Mouse (Mus musculus) activated CD4-positive, CD25-positive, alpha-beta regulatory T cell, adult 4 months (primary cell): ENCODE data around the gene Csrp1. TPM values are rescaled to one million over a fixed set of nuclear protein-coding genes. Genes with fewer than 3 reads are reported as not detected.

Experiments used
- ATAC-seq: one replicate; pipeline ENCODE4 v1.8.0; 2017
- polyA plus RNA-seq, 2 experiments: library from polyadenylated mRNA; unstranded; fragments of 100-300 nt; shearing (Covaris generic); gene quantifications; one replicate each; pipeline ENCODE4 v1.2.1; 2017

The Csrp1 gene
- 10 to 100 TPM; 14.5 to 35.2 TPM for polyA plus RNA-seq

DNA sequence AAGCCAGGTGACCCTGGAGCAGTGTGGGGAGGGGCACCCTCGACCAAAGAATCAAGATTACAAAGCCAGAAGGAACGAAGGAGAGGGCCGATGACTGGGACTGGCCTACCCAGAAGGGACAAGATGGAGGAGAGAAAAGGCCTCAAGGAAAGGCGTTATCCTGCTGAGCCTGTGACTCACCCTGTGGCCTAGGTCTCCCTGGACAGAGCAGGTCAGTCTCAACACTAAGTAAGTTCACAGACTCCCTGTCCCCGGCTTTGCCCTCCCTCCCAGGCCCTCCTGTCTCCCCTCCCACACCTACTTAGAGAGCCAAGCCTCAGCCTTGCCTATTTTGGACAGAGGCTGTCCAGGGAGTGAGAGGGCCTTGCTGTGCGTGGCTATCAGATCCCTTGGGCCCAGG lies at the start of gene Csrp1:
Csrp1 (plus strand) TSS at position 79 of the 400 bp plus-strand sequence.
- peak; percentile 14 for ATAC-seq

DNA sequence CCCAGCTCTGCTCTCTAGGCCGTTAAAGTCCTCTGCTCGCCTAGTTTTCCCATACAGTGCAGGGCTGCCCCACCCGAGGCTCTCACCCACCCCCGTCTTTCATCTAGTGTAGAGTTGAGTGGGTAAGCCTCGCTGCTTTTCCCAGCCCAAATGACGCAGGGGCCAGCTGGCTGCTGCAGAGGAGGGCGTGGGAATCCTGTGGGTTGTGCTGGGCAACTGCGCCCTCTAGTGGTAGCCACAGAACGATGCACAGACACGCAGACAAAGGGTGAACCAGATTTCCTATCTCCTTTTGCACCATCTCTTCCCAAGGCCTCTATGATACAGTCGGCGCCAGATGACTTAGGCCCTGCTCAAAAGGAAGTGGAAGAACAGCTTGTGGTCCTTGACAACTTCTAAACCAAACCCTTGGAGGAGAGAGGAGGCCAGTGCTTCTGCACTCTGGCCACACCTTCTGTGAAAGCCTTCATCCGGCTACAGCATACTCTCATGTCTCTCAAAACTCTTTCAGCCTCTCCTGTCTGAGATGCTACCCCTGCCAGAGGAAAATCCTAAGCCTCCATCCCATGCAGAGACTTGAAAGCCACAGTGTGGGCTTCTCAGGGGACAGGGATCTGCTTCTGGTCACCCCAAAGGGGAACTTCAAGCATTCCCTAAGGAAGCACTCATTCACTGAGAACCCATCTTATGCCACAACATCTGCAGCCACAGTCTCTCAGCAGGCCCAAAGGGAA lies 49.3 kb upstream of the Csrp1 start:
- peak; percentile 75 for ATAC-seq

DNA sequence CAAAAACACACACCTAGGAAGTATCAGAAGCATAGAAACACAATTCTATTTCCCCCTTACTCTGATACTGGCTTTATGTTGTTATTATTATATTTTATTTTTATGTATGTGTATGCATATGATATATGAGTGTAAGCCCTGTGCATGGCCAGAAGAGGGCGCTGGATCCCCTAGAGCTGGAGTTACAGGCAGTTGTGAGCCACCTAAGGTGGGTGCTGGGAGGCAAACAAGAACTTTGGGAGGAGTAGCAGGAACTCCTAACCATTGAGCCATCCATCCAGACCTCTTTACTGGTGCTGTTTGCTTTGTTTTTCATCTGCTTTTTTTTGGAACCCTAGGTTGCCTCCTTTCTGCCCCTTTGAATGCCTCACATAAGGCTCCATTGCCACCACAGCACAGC lies 48.5 kb upstream of the Csrp1 start:
- ATAC-seq: no peak

DNA sequence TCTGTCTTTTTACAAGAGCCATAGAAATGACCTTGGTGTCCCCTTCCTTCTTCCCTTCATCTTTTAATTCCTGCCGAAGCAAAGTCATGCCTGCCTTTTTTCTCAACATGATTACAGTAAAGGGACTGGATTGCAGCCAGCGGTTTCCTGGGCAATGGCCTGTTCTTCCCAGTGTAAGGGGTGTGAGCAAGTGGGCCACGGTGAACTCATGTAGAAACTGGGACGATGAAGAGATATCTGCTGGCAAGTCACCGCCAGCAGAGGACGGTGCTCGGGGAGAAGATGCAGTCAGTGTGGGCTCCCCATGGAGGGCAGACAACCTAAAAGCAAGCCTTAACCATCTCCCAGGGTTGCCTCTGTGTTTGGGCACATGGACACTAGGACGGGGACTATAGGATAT lies 47.9 kb upstream of the Csrp1 start:
- ATAC-seq: no peak

DNA sequence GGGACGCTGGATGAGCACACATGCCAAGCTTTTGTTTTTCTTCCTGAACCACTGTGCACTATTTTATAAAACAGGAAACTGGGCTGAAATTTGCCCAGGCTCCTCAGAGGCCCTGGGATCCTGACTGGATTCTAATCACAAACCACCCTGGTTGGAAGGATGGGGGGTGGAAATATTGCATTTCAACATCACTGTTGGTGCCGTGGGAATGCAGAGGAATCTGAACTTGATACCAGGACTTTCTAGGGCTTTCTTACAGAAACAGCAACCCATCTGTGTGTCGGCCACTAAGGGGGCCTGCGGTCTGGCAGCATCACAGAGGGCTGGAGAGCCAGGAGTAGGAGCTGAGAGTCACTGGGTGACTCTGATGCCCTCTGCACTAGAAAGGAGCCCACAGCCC lies 47.5 kb upstream of the Csrp1 start:
- ATAC-seq: no peak

DNA sequence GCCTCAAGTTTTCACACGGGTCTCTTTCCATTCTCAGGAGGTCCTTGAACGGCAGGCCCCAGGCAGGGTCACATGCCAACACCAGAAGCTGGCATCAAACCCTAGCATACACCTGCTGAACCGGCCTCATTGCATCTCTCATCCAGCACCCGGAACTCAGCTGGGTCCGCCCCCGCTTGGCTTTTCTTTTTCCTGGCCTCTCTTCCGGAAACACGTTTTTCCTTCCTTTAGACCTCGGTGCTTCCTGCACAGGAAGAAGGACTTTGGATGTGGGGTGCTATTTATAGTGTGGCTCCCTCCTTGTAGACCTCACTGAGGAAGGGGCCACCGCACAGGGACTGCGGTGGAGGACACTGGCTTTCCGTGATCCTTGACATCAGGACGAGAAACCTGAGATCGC lies 46.4 kb upstream of the Csrp1 start:
- no peak for ATAC-seq

DNA sequence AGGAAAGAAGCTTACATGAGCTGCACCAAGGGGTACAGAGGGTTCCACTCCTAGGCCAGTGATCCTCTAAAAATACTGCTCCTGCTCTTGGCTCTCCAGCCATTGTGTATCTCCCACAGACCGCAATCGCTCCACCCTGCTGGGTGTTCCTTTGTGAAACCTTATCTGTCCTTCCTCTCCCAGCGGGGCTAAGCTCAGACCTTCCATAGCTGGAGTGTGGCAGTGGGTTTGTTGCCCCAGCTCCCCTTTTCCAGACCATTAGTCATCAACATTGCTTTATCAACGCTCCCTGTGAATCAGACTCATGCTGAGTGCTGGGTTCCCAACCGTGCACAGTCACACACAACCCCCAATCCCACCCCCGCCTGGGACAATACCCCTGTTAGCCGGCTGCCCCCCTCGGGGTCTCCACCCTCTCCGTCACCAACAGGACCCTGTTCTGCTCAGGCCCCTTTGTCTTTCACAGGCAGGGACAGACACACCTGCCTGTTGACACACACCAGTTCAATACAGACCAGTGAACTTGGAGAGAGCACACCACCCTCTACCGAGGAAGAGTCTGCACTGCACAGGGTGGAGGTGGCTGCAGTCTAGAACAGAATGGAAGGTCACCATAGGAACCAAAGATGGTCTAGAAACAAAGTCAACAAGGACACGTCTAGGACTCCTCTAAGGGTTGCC lies 44.3 kb upstream of the Csrp1 start:
- ATAC-seq: no peak

DNA sequence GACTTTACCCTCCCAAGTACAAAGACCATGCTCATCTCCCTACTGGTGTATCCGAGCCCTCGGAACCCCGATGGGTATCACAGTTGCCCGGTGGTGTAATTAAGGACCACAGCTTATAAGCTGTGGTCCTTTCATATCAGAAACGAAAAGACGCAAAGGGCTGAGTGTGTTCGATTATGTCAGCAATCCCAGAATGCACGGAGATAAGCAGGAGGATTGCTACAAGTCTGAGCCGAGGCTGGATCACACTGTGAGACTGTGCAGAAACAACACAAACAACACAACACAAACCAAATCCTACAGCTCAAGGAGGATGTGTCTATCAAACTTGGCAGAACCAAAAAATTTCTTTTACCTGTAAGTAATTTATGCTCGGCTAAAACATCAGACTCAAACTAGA lies 43.6 kb upstream of the Csrp1 start:
- no peak for ATAC-seq

DNA sequence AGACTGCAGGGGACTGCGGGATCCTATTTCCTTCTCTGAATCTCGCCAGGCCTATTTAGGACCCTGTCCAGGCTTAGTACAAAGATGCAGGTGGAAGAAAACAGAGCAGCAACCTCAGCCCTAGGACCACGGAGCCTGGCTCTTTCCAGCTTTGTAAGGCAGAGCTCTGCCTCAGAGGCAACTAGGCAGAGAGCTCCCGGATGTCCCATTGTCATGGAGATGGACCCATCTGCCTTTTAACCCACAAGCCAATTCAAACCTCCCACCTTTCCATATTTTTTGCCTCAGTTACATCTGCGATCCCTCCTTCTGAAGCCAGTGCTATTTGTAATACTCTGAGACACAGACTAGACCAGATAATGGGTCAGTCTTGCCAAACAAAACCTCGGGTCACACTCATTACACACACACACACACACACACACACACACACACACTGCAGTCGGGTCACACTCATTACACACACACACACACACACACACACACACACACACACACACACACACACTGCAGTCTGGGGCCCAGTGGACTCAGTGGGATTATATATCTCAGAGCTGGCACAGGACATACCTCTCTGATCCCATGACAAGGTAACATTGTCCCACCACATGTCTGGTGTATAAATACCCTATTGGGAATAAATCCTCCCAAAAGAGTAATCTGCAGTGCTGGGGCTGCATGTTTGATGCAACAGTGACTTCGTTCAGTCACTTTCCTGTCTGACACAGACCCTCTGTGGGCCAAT lies 42.8 kb upstream of the Csrp1 start:
- ATAC-seq: no peak

DNA sequence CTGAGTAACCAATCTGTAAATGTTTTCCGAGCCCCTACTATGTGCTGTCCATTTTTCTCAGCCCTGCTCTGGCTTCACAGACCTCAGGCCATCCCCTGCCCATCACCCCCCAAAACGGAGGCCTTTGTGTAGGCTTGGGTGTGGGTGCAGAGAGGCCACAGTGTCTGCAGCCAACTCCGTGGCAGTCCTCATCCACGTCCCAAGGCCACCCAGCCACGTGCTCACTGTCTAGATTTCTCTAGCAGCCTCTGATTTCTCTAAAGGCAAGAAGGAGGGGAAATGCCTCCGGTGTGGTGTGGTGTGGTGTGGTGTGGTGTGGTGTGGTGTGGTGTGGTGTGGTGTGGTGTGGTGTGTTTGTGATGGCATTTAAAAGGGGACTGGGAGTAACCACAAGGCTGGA lies 41.7 kb upstream of the Csrp1 start:
- no peak for ATAC-seq

DNA sequence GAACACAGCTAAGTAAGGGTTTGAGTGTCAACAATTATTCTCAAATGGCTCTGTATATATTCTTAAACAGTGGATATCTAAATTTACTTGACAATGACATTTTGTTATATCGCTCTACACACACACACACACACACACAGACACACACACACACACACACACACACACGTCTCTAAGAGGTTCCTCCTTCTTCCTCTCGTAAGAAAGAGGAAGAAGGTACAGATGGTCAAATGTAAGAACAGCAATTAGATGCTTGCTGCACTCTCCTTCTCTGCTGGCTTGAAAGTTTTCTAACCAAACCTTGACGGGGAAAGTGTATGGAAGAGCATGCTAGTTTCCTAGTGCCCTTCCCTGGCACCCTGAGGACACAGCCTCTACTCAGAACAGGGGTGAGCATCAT lies 39.1 kb upstream of the Csrp1 start:
- no peak for ATAC-seq

DNA sequence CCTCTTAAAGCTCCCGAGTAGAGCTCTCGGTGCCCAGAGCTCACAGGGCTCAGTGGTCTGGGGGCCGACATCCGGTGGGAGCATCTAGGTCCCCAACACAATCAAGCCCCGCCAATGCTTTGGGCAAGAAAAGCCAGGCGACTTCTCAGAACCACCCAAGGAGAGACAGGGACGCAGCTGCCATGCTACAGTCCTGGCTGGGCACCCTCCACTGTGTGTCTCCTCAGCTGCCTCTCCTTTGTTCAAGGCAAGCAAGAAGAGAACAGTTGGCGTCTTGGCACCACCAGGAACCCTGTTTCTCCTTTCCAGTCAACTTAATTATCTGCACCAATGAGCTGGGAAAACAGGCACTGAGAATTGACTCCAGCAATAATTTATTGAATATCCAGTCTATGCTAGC lies 38.7 kb upstream of the Csrp1 start:
- no peak for ATAC-seq

DNA sequence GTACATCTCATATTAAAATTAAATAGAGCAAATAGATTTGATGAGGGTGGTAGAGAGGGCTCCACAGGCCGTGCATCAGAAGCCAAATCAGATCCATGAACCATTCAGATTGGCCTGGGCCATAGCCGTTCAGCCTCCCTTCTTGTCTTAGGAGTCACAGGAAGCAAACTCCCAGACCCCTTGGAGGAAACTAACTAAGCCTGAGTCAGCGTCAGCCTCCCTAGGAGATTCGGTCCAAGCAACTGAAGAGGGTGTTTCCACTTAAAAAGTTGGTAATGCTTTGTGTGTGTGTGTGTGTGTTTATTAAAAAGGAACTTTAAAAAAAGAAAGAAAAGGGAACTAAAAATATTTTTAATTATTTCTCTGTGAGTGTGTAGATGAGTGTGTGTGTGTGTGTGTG lies 35.0 kb upstream of the Csrp1 start:
- ATAC-seq: no peak

DNA sequence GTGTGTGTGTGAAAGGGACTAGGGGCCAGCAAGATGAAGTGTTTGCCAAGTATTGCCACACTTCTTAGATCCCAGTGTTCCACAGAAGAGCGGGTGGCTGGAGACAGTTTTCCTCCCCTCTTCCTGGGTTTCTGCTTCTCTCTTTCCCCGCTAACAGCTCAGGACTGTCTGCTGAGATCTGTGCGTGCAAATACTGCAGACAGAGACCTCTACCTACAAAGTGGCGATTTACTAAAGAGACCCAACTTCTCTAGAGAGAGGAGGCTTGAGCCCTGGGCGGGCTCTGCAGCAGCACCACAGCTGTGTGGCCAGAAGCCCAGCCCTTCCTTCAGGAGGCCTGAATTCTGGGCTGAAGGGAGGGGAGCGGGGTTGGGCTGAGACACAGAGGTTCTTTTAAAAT lies 34.5 kb upstream of the Csrp1 start:
- ATAC-seq: no peak

DNA sequence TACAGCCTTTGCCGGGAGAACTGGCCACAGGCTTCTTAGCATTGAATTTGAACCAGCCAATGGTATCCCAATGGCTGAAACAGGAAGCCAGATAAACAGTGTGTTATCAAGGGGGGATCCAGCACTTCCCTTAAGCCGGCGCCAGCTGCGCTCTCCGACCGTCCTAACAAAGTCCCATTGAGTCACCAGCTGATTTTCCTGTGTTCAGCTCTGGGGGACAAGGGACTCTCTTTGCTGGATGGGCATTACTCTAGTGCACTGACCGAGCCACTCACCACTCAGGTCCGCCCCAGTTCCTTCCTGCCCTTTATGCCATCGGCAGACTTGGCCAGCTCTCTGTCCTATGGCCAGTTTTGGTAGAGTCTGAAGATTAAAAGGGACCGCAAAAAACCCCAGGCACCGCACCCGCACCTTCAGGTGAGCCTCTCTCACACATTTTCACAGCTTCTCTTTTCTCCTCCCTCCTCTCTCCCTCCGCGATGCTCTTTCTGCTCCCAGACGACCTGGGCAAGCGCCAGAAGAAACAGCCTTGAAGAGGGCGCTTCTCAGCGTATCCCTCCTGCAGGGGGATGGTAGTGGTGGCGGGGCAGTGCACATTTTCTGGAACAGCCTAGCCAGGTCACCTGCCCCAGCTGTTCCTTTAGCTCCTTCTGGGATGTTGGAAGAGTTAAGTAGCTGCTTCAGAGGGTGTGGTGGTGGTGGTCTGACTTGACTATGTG lies 32.9 kb upstream of the Csrp1 start:
- ATAC-seq: no peak

DNA sequence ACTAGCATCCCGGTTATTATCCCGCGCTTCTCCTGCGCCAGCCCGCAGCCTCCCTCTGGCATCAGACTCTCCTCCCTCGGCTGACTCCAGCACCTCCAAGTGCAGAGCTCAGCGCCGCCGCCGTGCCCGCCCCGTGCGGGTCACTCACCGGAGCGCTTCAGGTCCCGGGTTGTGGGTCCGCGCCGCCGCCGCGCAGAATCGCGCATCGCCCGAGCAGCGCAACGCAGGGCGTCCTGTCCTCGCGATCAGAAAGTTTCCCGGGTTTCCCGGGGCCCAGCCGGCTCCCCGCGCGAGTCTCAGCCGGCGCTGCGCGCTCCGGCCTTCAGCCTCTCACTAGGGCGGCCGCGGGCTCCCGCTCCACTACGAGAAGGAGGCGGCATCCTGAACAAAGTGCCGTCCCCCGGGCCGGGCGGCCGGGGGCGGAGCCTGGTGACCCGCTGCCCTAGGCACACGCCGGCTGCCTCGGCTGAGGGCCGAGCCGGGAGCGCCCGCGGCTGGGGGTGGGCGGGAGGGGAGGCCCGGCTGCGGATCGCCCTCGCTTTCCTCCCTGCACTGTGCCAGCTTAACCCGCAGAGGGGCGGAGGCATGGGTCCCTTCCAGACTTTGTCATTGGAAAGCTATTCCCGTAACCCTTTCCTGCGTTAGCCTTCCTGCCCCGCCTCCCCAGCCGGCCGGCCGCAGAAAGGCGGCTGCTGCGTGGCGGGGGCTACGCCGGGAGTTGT lies 31.9 kb upstream of the Csrp1 start:
- no peak for ATAC-seq

DNA sequence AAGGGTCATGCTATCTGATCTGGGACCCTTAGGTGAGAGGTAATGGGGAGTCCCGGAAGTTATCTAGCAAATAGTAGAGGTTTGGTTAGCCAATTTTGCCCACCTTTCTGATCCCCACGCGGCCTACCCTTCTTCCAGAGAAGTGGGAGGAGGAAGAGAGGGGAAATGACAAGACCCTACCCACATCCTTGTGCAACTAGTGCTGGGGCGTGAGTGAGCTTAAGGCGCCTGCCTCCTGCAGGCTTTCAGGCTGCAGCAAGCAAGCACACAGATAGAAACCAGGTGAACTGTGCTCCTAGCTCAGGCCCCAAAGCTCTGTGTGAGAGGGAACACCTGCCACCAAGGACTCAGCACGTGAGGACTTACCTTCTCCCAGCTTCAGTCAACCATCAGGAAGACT lies 31.2 kb upstream of the Csrp1 start:
- ATAC-seq: no peak

DNA sequence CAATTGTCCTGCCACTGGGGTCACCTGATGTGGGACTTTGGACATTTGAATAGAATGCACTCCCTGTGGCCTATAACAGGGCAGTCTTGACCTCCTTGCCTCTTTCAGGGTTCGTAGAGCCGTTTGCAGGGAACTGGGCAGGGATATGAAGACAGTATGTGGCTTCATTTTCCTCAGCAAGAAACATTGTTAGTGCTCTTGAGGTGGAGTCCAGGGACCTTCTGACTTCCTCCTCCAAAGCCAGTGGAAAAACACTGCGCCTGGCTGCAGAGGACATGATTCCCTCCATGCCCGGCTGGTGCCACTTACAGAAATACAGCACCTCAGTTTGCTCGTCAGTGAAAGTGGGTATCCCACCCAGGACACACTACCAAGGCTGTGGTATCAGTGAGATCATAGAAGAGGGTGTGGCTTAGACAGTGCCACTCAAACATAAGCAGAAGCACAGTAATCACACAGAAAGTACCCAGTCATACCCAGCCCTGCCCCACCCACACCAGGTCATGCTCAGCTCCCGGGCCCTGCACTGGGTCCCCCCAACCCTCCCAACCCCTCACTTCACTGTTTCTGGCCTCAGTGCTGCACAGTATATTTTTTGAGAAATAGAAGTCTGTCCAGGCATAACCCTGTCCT lies 29.0 kb upstream of the Csrp1 start:
- ATAC-seq: no peak

DNA sequence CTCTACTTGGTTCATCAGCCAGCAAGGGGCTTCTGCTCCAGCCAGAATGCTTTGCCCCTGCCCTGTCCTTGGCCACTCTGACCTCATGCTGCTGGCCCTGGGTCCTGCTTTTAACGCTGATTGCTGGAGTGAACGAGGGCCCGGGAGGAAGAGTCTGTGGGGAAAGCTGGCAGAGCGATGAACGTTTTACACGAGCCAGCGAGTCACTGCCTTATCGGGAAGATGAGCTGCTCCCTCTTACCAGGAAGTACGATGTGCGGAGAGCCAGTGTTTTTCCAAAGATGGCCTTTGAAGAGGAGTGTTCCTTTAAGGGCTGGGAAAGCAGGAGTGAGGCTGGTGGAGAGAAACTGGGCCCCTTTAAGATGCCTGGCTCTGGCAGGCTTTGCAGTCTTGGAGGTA lies 28.4 kb upstream of the Csrp1 start:
- ATAC-seq: no peak

DNA sequence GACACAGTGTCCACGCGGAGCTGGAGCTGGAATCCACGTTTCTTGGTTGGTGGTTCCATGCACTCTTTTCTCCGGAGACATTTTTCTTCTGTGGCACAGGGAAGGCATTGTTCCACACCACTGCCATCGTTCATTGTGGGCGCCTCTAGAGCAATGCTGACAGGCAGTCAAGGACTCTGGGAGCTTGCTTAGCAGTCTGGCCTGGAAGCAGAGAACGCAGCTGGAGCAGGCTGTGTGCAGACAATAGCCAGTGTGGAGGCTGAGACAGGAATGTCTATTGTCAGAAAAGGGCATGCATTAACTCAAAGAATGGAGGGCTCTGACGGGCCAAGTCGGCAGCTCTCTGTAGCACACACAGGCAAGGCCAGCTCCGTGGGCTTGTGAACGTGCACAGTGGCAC lies 25.7 kb upstream of the Csrp1 start:
- ATAC-seq: no peak

DNA sequence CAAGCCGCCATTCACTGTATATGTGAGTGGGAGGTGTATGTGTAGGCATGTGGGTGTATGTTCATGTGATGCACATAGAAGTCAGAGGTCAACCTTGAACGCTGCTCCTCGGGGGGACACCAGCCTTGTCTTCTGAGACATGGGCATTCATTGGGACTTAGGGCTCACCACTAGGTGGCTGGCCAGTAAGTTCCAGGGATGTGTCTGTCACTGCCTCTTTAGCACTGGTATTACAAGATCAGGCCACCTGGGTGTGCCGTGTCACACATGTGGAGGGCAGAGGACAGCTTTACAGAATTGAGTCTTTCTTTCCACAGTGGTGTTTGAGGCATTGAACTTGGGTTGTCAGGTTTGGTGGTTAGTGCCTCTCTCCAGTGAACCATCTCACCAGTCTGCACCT lies 22.4 kb upstream of the Csrp1 start:
- ATAC-seq: no peak

DNA sequence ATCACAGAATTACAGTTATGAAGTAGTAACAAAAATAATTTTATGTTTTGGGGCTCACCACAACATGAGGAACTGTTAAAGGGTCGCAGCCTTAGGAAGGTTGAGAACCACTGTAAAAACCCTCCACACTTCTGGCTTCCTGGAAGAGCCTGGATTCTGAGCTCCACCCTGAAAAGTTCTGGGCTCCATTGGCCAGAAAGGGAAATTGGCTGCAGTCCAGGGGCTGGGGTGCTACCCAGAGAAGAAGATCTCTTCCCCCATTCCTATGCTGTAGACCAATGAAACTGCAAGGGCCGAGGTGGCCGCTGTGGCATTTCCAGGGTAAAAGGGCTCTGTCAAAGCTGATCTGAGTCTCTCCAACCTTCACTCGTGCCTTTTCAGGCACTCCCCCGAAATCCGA lies 21.8 kb upstream of the Csrp1 start:
- ATAC-seq: no peak
